Mouse (Mus musculus) CH12.LX (cell line): ENCODE data around the gene Rnf6. TPM values are rescaled to one million over a fixed set of nuclear protein-coding genes. Genes with fewer than 3 reads are reported as not detected.
A peak's percentile ranks its signal among the peaks of the same experiment; 100 is the strongest.

Experiments used
- DNase-seq: peaks from one replicate; pipeline ENCODE4 v3.0.0-alpha.2; 2013; ENCODE audit errors: extremely low read depth
- H3K27ac ChIP-seq: 2 replicates; pipeline ENCODE4 v1.5.1; 2012; ENCODE audit warnings: low read depth, mild to moderate bottlenecking, control low read depth, moderate library complexity; ENCODE audit not compliant: insufficient read depth
- H3K27me3 ChIP-seq: replicated peaks from 2 replicates; pipeline ENCODE3; 2012; ENCODE audit warnings: inconsistent platforms
- H3K36me3 ChIP-seq, 2 experiments: replicated peaks in 1 of 2; 2 replicates each; pipeline versions ENCODE3 to v1.6.1; 2012; ENCODE audit warnings: inconsistent platforms in 1 of 2, low read length in 1 of 2, mild to moderate bottlenecking in 1 of 2, mixed read lengths in 1 of 2, moderate library complexity in 1 of 2; ENCODE audit not compliant: control insufficient read depth in 1 of 2, insufficient read depth in 1 of 2
- H3K4me1 ChIP-seq, 2 experiments: 2 replicates each; pipeline ENCODE4 v1.6.1; 2012; ENCODE audit warnings: inconsistent platforms in 1 of 2, moderate library complexity in 1 of 2; ENCODE audit not compliant: insufficient read depth in 2 of 2, control insufficient read depth in 1 of 2
- H3K4me2 ChIP-seq: 2 replicates; pipeline ENCODE4 v1.6.1; 2012; ENCODE audit warnings: low read depth, mild to moderate bottlenecking, control low read depth; ENCODE audit not compliant: poor library complexity, insufficient read depth, severe bottlenecking
- H3K4me3 ChIP-seq, 3 experiments: fragments of 150-350 bp in 1 of 3; sonication (generic) in 1 of 3; replicated peaks in 1 of 3; 2 replicates each; pipeline versions ENCODE3 to v1.5.1; 2011 to 2012; ENCODE audit warnings: low read depth in 2 of 3, low read length in 2 of 3, mild to moderate bottlenecking in 2 of 3, moderate library complexity in 2 of 3, control low read depth in 1 of 3, improper control_type of control experiment in 1 of 3, inconsistent platforms in 1 of 3, mixed read lengths in 1 of 3; ENCODE audit not compliant: poor library complexity in 1 of 3
- H3K79me2 ChIP-seq: replicated peaks from 2 replicates; pipeline ENCODE4 v1.6.1; 2012; ENCODE audit warnings: mild to moderate bottlenecking, moderate library complexity; ENCODE audit not compliant: control insufficient read depth, poor library complexity, insufficient read depth, severe bottlenecking; ENCODE audit errors: extremely low read depth
- H3K9ac ChIP-seq: 2 replicates; pipeline ENCODE4 v1.6.1; 2012; ENCODE audit warnings: low read depth, mild to moderate bottlenecking, control low read depth, moderate library complexity; ENCODE audit not compliant: insufficient read depth
- H3K9me3 ChIP-seq: replicated peaks from 2 replicates; pipeline ENCODE3; 2012; ENCODE audit warnings: low read length, inconsistent platforms, mixed read lengths
- BHLHE40 ChIP-seq: IDR thresholded peaks from 2 replicates; pipeline ENCODE4 v1.6.1; 2011; ENCODE audit warnings: mild to moderate bottlenecking, low read depth, low read length, improper control_type of control experiment
- CTCF ChIP-seq, 2 experiments: IDR thresholded peaks in 1 of 2; conservative IDR thresholded peaks in 1 of 2; 2 replicates each; pipeline ENCODE4 v1.5.1; 2011 to 2012; ENCODE audit warnings: low read depth in 2 of 2, low read length in 2 of 2, improper control_type of control experiment in 1 of 2, inconsistent platforms in 1 of 2, mild to moderate bottlenecking in 1 of 2, moderate library complexity in 1 of 2
- ELF1 ChIP-seq: IDR thresholded peaks from 2 replicates; pipeline ENCODE4 v1.6.1; 2014; ENCODE audit warnings: low read depth, mild to moderate bottlenecking, inconsistent platforms, low read length, improper control_type of control experiment
- EP300 ChIP-seq: IDR thresholded peaks from 2 replicates; pipeline ENCODE4 v1.6.1; 2011; ENCODE audit warnings: low read length, improper control_type of control experiment
- JUN ChIP-seq: IDR thresholded peaks from 2 replicates; pipeline ENCODE4 v1.6.1; 2011; ENCODE audit warnings: low read depth, mild to moderate bottlenecking, low read length, improper control_type of control experiment, moderate library complexity; ENCODE audit not compliant: insufficient read depth
- KAT2A ChIP-seq: IDR thresholded peaks from 2 replicates; pipeline ENCODE4 v1.6.1; 2012; ENCODE audit warnings: low read length, improper control_type of control experiment, inconsistent platforms; ENCODE audit not compliant: insufficient replicate concordance
- MAZ ChIP-seq: IDR thresholded peaks from 2 replicates; pipeline ENCODE4 v1.6.1; 2012; ENCODE audit warnings: low read depth, mild to moderate bottlenecking, inconsistent platforms, low read length, improper control_type of control experiment, moderate library complexity
- POLR2AphosphoS2 ChIP-seq: IDR thresholded peaks from 2 replicates; pipeline ENCODE4 v1.6.1; 2011; ENCODE audit warnings: low read depth, low read length, improper control_type of control experiment
- SMC3 ChIP-seq: IDR thresholded peaks from 2 replicates; pipeline ENCODE4 v1.6.1; 2011; ENCODE audit warnings: low read depth, low read length, improper control_type of control experiment
- USF1 ChIP-seq: IDR thresholded peaks from 2 replicates; pipeline ENCODE4 v1.6.1; 2014; ENCODE audit warnings: low read depth, mild to moderate bottlenecking, inconsistent platforms, low read length, improper control_type of control experiment
- dilution Hi-C: fragments of 300-500 bp; cut with MboI; formaldehyde crosslinking; loops from 2 replicates; pipeline ENCODE4 v1.14.3; 2020; ENCODE audit warnings: low sequenced_read_pairs; ENCODE audit not compliant: extremely low pct_unique_long_range_greater_than_20kb, extremely low pct_ligation_motif_present
- in situ Hi-C: fragments of 300-500 bp; cut with MboI; formaldehyde crosslinking; loops from 3 replicates; pipeline ENCODE4 v1.14.3; 2019; ENCODE audit warnings: low sequenced_read_pairs, low pct_ligation_motif_present, low pct_unique_long_range_greater_than_20kb, mixed read lengths
- polyA plus RNA-seq: library from polyadenylated mRNA; unstranded; fragments of >175 nt; gene quantifications from 2 replicates; pipeline ENCODE4 v1.2.1, GENCODE M21; 2012; ENCODE audit warnings: low read depth; ENCODE audit not compliant: insufficient read length
- total RNA-seq, 2 experiments: library from RNA; depleted of rRNA; stranded (reverse); fragments of 300-350 nt in 1 of 2; fragments of >200 nt in 1 of 2; gene quantifications; 2 replicates each; pipeline ENCODE4 v1.2.3; 2012 to 2014

Rnf6 gene
- total and polyA plus RNA-seq, 3 experiments = 15.9 to 22.7 (median 20.7) TPM

DNA sequence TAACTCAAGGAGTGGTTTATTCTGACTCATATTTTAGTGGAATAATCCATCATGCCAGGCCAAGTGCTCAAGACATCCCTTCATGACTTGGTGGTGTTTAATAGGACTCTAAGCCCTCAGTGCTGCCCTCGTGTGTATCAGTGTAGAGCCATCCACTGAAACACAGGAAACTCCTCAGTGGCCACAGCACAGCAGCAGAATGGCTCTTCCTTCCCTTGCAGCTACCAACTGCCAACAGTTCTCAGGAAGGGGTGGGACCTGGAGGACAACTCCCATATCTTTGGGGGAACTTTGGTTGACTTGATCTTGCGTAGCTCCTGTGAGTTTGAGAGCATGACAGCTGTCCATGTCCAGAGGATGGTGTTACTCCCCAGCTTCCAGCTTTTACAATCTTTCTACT, 17.4 kb downstream of the Rnf6 start:
- no peaks in the 10 kb centered on the region for H3K79me2 ChIP-seq
- peaks cover 41 to 68% of the 10 kb centered on the region in 2 experiments for H3K36me3 ChIP-seq
- H3K4me1 ChIP-seq = peaks cover 0 to 12% of the 10 kb centered on the region in 2 experiments; a peak in 2 of 4 replicates
- H3K27ac ChIP-seq = no peak overlapping the region
- H3K9ac ChIP-seq = no peak overlapping the region
- no peaks in the 10 kb centered on the region for H3K27me3 ChIP-seq
- H3K4me2 ChIP-seq = no peak overlapping the region
- DNase-seq = peak; percentile 15
- TF ChIP-seq POLR2AphosphoS2 = no peak
- H3K9me3 ChIP-seq = peaks cover 2% of the 10 kb centered on the region
- no peak overlapping the region for H3K4me3 ChIP-seq
- dilution Hi-C loops = no loop called here
- in situ Hi-C loops = no loop called here

DNA sequence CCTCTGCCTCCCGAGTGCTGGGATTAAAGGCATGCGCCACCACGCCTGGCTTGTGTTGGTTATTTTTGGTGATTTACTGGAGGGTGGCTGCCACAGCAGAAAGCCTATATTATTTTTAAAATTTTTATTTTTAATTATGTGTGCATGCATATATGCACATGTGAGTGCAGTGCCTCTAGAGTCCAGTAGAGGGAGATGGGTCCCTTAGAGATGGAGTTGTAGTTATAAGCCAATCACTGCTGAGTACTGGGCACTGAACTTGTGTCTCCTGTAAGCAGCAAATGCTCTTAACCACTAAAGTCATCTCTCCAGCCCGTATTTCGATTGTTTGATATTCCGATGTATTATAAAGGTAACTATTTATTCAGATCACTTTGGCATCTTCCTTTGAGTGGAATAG, 20.8 kb downstream of the Rnf6 start:
- Histone ChIP-seq H3K4me3 (no peak overlapping the region), H3K36me3 (peaks cover 13 to 42% of the 10 kb centered on the region in 2 experiments), H3K79me2 (no peaks in the 10 kb centered on the region), H3K27me3 (no peaks in the 10 kb centered on the region), H3K4me2 (no peak overlapping the region), H3K27ac (no peak overlapping the region), H3K4me1 (peaks cover 0 to 12% of the 10 kb centered on the region in 2 experiments; a peak in 2 of 4 replicates), H3K9me3 (peaks cover 2% of the 10 kb centered on the region), H3K9ac (no peak overlapping the region)
- no peak for DNase-seq
- dilution Hi-C loops = no loop called here
- in situ Hi-C loops = no loop called here
- peak in 1 of 2 experiments; percentile 40; a peak in 2 of 4 replicates for TF ChIP-seq CTCF (conservative IDR thresholded peaks at IDR 0.05 in 1 of 2, IDR thresholded peaks at IDR 0.05 in 1 of 2; ENCODE audit: low read depth in 2 of 2, low read length in 2 of 2)
- TF ChIP-seq ELF1 = no peak

DNA sequence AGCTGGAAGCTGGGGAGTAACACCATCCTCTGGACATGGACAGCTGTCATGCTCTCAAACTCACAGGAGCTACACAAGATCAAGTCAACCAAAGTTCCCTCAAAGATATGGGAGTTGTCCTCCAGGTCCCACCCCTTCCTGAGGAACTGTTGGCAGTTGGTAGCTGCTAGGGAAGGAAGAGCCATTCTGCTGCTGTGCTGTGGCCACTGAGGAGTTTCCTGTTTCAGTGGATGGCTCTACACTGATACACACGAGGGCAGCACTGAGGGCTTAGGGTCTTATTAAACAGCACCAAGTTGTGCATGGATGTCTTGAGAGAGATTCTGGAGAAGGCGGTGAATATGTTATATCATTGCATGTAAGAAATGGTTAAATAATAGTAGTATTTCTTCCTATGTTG, 21.8 kb downstream of the Rnf6 start:
- DNase-seq = no peak
- no peak for TF ChIP-seq KAT2A
- peak in 1 of 2 experiments; percentile 27; a peak in 2 of 4 replicates for TF ChIP-seq CTCF (conservative IDR thresholded peaks at IDR 0.05 in 1 of 2, IDR thresholded peaks at IDR 0.05 in 1 of 2; ENCODE audit: low read depth in 2 of 2, low read length in 2 of 2)
- TF ChIP-seq SMC3 = peak; percentile 20
- TF ChIP-seq USF1 = no peak
- H3K27ac ChIP-seq = no peak overlapping the region
- dilution Hi-C loops (no loop called here), in situ Hi-C loops (loop anchor here (10.0 to 25.0 kb wide), 2 partner anchors 105 to 263 kb away; no protein-coding TSS in a partner anchor)
- H3K27me3 ChIP-seq = no peaks in the 10 kb centered on the region
- no peak overlapping the region for H3K4me2 ChIP-seq
- H3K79me2 ChIP-seq = no peaks in the 10 kb centered on the region
- H3K9ac ChIP-seq = no peak overlapping the region
- H3K4me1 ChIP-seq = peaks cover 0 to 12% of the 10 kb centered on the region in 2 experiments; a peak in 2 of 4 replicates
- H3K9me3 ChIP-seq = peaks cover 2% of the 10 kb centered on the region
- no peak overlapping the region for H3K4me3 ChIP-seq
- peaks cover 7 to 31% of the 10 kb centered on the region in 2 experiments for H3K36me3 ChIP-seq

DNA sequence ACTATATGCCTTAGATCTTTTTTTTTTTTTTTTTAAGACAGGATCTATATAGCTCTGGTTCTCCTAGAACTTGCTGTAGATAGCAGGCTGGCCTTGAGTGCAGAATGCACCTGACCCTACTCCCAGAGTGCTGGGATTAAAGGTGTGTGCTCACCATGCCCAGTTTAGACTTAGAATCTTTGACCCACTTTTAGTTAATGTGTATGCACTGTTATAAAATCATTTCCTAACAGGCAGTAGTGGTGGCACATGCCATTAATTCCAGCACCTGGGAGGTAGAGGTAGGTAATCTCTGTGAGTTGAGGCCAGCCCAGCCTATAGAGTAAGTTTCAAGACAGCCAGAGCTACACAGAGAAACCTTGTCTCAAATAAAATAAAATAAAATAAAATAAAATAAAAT, 22.3 kb downstream of the Rnf6 start:
- TF ChIP-seq EP300 (no peak), MAZ (no peak), BHLHE40 (no peak), JUN (no peak)
- no peak overlapping the region for H3K4me2 ChIP-seq
- no peak for DNase-seq
- peaks cover 2% of the 10 kb centered on the region for H3K9me3 ChIP-seq
- no peak overlapping the region for H3K27ac ChIP-seq
- in situ Hi-C loops = loop anchor here (10.0 to 25.0 kb wide), 2 partner anchors 106 to 263 kb away; no protein-coding TSS in a partner anchor
- peaks cover 0 to 12% of the 10 kb centered on the region in 2 experiments; a peak in 2 of 4 replicates for H3K4me1 ChIP-seq
- no peaks in the 10 kb centered on the region for H3K79me2 ChIP-seq
- dilution Hi-C loops = no loop called here
- H3K27me3 ChIP-seq = no peaks in the 10 kb centered on the region
- no peak overlapping the region for H3K4me3 ChIP-seq
- H3K9ac ChIP-seq = no peak overlapping the region
- peaks cover 3 to 27% of the 10 kb centered on the region in 2 experiments for H3K36me3 ChIP-seq
